Mouse (Mus musculus) stomach, postnatal 0 days (tissue): Measurements from ENCODE around the gene Hpse2. TPM values are rescaled to one million over a fixed set of nuclear protein-coding genes. Genes with fewer than 3 reads are reported as not detected.

Source experiments
- ATAC-seq: fragments of 200-750 bp; cut with Nextera tagmentation; 2 replicates; pipeline ENCODE4 v1.8.0; 2017; ENCODE audit not compliant: low FRiP score, low TSS enrichment
- DNase-seq: peaks from one replicate; pipeline ENCODE4 v3.0.0-alpha.2; 2016; ENCODE audit warnings: low spot score
- H3K27ac ChIP-seq: fragments of 300-500 bp; sonication (generic); replicated peaks from 2 replicates; pipeline ENCODE4 v1.5.1; 2014; ENCODE audit warnings: mild to moderate bottlenecking, control low read depth
- H3K27me3 ChIP-seq: fragments of 300-500 bp; sonication (generic); 2 replicates; pipeline ENCODE4 v1.6.1; 2014; ENCODE audit warnings: low read length; ENCODE audit not compliant: control insufficient read depth, insufficient read depth
- H3K36me3 ChIP-seq: fragments of 300-500 bp; sonication (generic); 2 replicates; pipeline ENCODE4 v1.6.1; 2014; ENCODE audit warnings: low read length, mixed read lengths; ENCODE audit not compliant: control insufficient read depth, insufficient read depth
- H3K4me1 ChIP-seq: fragments of 300-500 bp; sonication (generic); replicated peaks from 2 replicates; pipeline ENCODE4 v1.6.1; 2014; ENCODE audit warnings: antibody characterized with exemption; ENCODE audit not compliant: control insufficient read depth, insufficient read depth
- H3K4me2 ChIP-seq: fragments of 300-500 bp; sonication (generic); replicated peaks from 2 replicates; pipeline ENCODE4 v1.6.1; 2014; ENCODE audit warnings: low read depth, mild to moderate bottlenecking, control low read depth, moderate library complexity
- H3K4me3 ChIP-seq: fragments of 300-500 bp; sonication (generic); 2 replicates; pipeline ENCODE4 v1.5.1; 2014; ENCODE audit warnings: low read depth, low read length, control low read depth
- H3K9ac ChIP-seq: fragments of 300-500 bp; sonication (generic); 2 replicates; pipeline ENCODE4 v1.6.1; 2014; ENCODE audit warnings: mild to moderate bottlenecking, low read length, control low read depth, mixed read lengths
- H3K9me3 ChIP-seq: fragments of 300-500 bp; sonication (generic); 2 replicates; pipeline ENCODE4 v1.6.1; 2016; ENCODE audit warnings: low read length; ENCODE audit not compliant: control insufficient read depth
- CTCF ChIP-seq: IDR thresholded peaks from 2 replicates; pipeline ENCODE4 v1.5.1; 2016; ENCODE audit warnings: antibody characterized with exemption, low read depth, mild to moderate bottlenecking, moderate library complexity
- EP300 ChIP-seq: optimal IDR thresholded peaks from 2 replicates; pipeline ENCODE3; 2016; ENCODE audit warnings: antibody characterized with exemption
- WGBS: fragments of 180-500 bp; shearing (Covaris S2); extraction: QIAGEN DNeasy Blood & Tissue Kit; methylation state at CpG from one replicate; pipeline ENCODE4 v1.1.7; 2014; 5-methylcytosine and 5-hydroxymethylcytosine counted together
- polyA plus RNA-seq: library from polyadenylated mRNA; unstranded; fragments of >200 nt; fragmentation: Nextera tagmentation; extraction: Ambion mirVana; gene quantifications from 2 replicates; pipeline ENCODE4 v1.2.1, GENCODE M21; 2015

Gene Hpse2
- polyA plus RNA-seq, 1 experiment from 2014 or later: 1.3 TPM

DNA sequence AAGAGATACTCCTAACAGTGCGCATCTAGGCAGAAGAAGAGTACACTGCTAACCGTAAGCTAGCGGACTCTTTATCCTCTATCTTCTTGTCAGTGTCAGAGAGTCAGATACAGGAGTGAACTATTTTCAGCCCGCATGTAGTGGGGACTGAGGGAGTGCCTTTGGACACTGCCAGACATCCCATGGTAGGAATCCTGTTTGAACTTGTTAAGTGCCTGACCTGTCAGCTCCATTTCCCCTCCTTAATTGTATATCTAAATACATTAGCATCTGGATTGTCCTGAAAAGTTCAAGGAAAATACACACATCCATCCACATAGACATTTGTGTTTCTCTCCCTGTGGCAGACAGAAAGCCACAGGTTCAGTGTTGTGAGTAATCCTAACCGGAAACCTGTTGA, 531.1 kb downstream of the Hpse2 start:
- no peaks in the 10 kb centered on the region for H3K27me3 ChIP-seq
- no peaks in the 10 kb centered on the region for H3K36me3 ChIP-seq
- H3K9ac ChIP-seq: no peak overlapping the region
- H3K4me2 ChIP-seq: no peak overlapping the region
- H3K4me1 ChIP-seq: no peaks in the 10 kb centered on the region
- WGBS: 74% methylated on average over 5 of the region's 5 CpGs
- DNase-seq (no peak), ATAC-seq (no peak)
- no peak overlapping the region for H3K4me3 ChIP-seq
- H3K27ac ChIP-seq: no peak overlapping the region
- TF ChIP-seq CTCF: no peak
- no peak for TF ChIP-seq EP300
- H3K9me3 ChIP-seq: no peaks in the 10 kb centered on the region

GRCm38 (mm10) chr19:42855649-42856048, 532.5 kb downstream of the Hpse2 start:
- DNase-seq (no peak), ATAC-seq (no peak)
- Histone ChIP-seq H3K27me3 (no peaks in the 10 kb centered on the region), H3K27ac (no peak overlapping the region), H3K4me1 (no peaks in the 10 kb centered on the region), H3K9me3 (no peaks in the 10 kb centered on the region), H3K36me3 (no peaks in the 10 kb centered on the region), H3K4me3 (no peak overlapping the region), H3K4me2 (no peak overlapping the region), H3K9ac (no peak overlapping the region)
- WGBS: 79% methylated on average over 4 of the region's 4 CpGs
- TF ChIP-seq EP300 (no peak), CTCF (no peak)

- Histone ChIP-seq H3K36me3 (no peaks in the 10 kb centered on the region), H3K27me3 (no peaks in the 10 kb centered on the region), H3K27ac (0 out of 2 replicates have a peak overlapping the region, but pooled peaks have one; percentile 8), H3K4me2 (no peak overlapping the region), H3K9me3 (no peaks in the 10 kb centered on the region), H3K4me1 (no peaks in the 10 kb centered on the region), H3K9ac (no peak overlapping the region), H3K4me3 (no peak overlapping the region)
- TF ChIP-seq CTCF (no peak), EP300 (no peak)
- ATAC-seq (no peak), DNase-seq (no peak)
- 41% methylated on average over 5 of the region's 5 CpGs for WGBS
Measured at GRCm38 (mm10) chr19:42850444-42850843, 537.7 kb downstream of the Hpse2 start.

GRCm38 (mm10) chr19:42839621-42840294, 548.4 kb downstream of the Hpse2 start:
- H3K4me1 ChIP-seq: no peaks in the 10 kb centered on the region
- no peaks in the 10 kb centered on the region for H3K9me3 ChIP-seq
- H3K4me2 ChIP-seq: no peak overlapping the region
- H3K36me3 ChIP-seq: no peaks in the 10 kb centered on the region
- ATAC-seq (no peak), DNase-seq (no peak)
- H3K27ac ChIP-seq: no peak overlapping the region
- no peak for TF ChIP-seq EP300
- no peak for TF ChIP-seq CTCF
- WGBS: 79% methylated on average over 4 of the region's 4 CpGs
- no peaks in the 10 kb centered on the region for H3K27me3 ChIP-seq
- H3K4me3 ChIP-seq: no peak overlapping the region
- H3K9ac ChIP-seq: no peak overlapping the region

- DNase-seq (no peak), ATAC-seq (no peak)
- Histone ChIP-seq H3K27me3 (no peaks in the 10 kb centered on the region), H3K27ac (no peak overlapping the region), H3K9ac (no peak overlapping the region), H3K4me1 (no peaks in the 10 kb centered on the region), H3K9me3 (no peaks in the 10 kb centered on the region), H3K36me3 (no peaks in the 10 kb centered on the region), H3K4me2 (no peak overlapping the region), H3K4me3 (no peak overlapping the region)
- WGBS: 83% methylated on average over 2 of the region's 2 CpGs
- TF ChIP-seq EP300 (no peak), CTCF (no peak)
Measured at GRCm38 (mm10) chr19:42839118-42839517, 549.0 kb downstream of the Hpse2 start.

- H3K36me3 ChIP-seq: no peaks in the 10 kb centered on the region
- H3K4me2 ChIP-seq: no peak overlapping the region
- no peak overlapping the region for H3K9ac ChIP-seq
- TF ChIP-seq CTCF (no peak), EP300 (no peak)
- no peak overlapping the region for H3K4me3 ChIP-seq
- WGBS: 81% methylated on average over 2 of the region's 2 CpGs
- DNase-seq (no peak), ATAC-seq (no peak)
- H3K4me1 ChIP-seq: no peaks in the 10 kb centered on the region
- no peak overlapping the region for H3K27ac ChIP-seq
- H3K9me3 ChIP-seq: no peaks in the 10 kb centered on the region
- no peaks in the 10 kb centered on the region for H3K27me3 ChIP-seq
Measured at GRCm38 (mm10) chr19:42838271-42838670, 549.9 kb downstream of the Hpse2 start.
